Mouse (Mus musculus): ENCODE results near the gene M1ap.
A peak's percentile ranks its signal among the peaks of the same experiment; 100 is the strongest.

M1ap gene

GRCm38 (mm10) chr6:82934616-82935230 is 12.0 kb upstream of the M1ap start:
- no peak for DNase-seq (ENCODE audit: low spot score)

- DNase-seq (ENCODE audit: low spot score), result no peak
Measured at GRCm38 (mm10) chr6:82939167-82939912, 7.4 kb upstream of the M1ap start, which contains the start of gene Sema4f. Gene Sema4f, minus strand, starts transcription at chr6:82939769.

- DNase-seq (ENCODE audit: low spot score), result no peak
Measured at GRCm38 (mm10) chr6:82940765-82941164, 5.9 kb upstream of the M1ap start.

- DNase-seq (ENCODE audit: low spot score), result no peak
Measured at GRCm38 (mm10) chr6:82945750-82946149, 952 bp upstream of the M1ap start.

- DNase-seq (ENCODE audit: low spot score), result no peak
Measured at GRCm38 (mm10) chr6:82956553-82957251, 10.0 kb downstream of the M1ap start.

GRCm38 (mm10) chr6:82961664-82962063 is 15.0 kb downstream of the M1ap start:
- DNase-seq (ENCODE audit: low spot score), result no peak

- no peak for DNase-seq (ENCODE audit: low spot score)
Measured at GRCm38 (mm10) chr6:82969249-82970084, 22.8 kb downstream of the M1ap start.

- DNase-seq (ENCODE audit: low spot score), result no peak
Measured at GRCm38 (mm10) chr6:82971031-82971430, 24.3 kb downstream of the M1ap start.

GRCm38 (mm10) chr6:82987411-82987971 is 40.8 kb downstream of the M1ap start:
- DNase-seq (ENCODE audit: low spot score), result no peak

GRCm38 (mm10) chr6:82993696-82994095 is 47.0 kb downstream of the M1ap start:
- no peak for DNase-seq (ENCODE audit: low spot score)

- no peak for DNase-seq (ENCODE audit: low spot score)
Measured at GRCm38 (mm10) chr6:82994372-82994771, 47.7 kb downstream of the M1ap start.

- peak; percentile 66 for DNase-seq (ENCODE audit: low spot score)
Measured at GRCm38 (mm10) chr6:82996740-82997315, 50.1 kb downstream of the M1ap start.

- DNase-seq (ENCODE audit: low spot score), result no peak
Measured at GRCm38 (mm10) chr6:82997511-82998102, 50.9 kb downstream of the M1ap start.

GRCm38 (mm10) chr6:82998326-82998725 is 51.6 kb downstream of the M1ap start:
- no peak for DNase-seq (ENCODE audit: low spot score)

GRCm38 (mm10) chr6:82999986-83000385 is 53.3 kb downstream of the M1ap start:
- no peak for DNase-seq (ENCODE audit: low spot score)

GRCm38 (mm10) chr6:83003082-83003481 is 56.4 kb downstream of the M1ap start:
- no peak for DNase-seq (ENCODE audit: low spot score)

- no peak for DNase-seq (ENCODE audit: low spot score)
Measured at GRCm38 (mm10) chr6:83003850-83004249, 57.1 kb downstream of the M1ap start.

GRCm38 (mm10) chr6:83004309-83004708 is 57.6 kb downstream of the M1ap start:
- DNase-seq (ENCODE audit: low spot score), result no peak

GRCm38 (mm10) chr6:83004872-83005271 is 58.2 kb downstream of the M1ap start:
- DNase-seq (ENCODE audit: low spot score), result no peak

GRCm38 (mm10) chr6:83005444-83006011 is 58.8 kb downstream of the M1ap start:
- DNase-seq (ENCODE audit: low spot score), result no peak

- DNase-seq (ENCODE audit: low spot score), result no peak
Measured at GRCm38 (mm10) chr6:83006114-83006513, 59.4 kb downstream of the M1ap start.
